Mouse (Mus musculus) hindbrain, embryonic 10.5 days (tissue): ENCODE measurements at regions not wholly inside any gene's neighbourhood (a gene's known extent, or its start where the extent isn't known, plus 50 kb on each side); places are given as distances from the start of the nearest gene placed in this dataset.

Source experiments
- DNase-seq: peaks from one replicate; pipeline ENCODE4 v3.0.0-alpha.2; 2017; ENCODE audit warnings: low spot score
- H3K27ac ChIP-seq: fragments of 300-500 bp; sonication (generic); 2 replicates; pipeline ENCODE4 v1.5.1; 2016; ENCODE audit warnings: mild to moderate bottlenecking, moderate library complexity
- H3K27me3 ChIP-seq: fragments of 300-500 bp; sonication (generic); 2 replicates; pipeline ENCODE4 v1.6.1; 2016; ENCODE audit warnings: mild to moderate bottlenecking; ENCODE audit not compliant: poor library complexity, insufficient read depth, severe bottlenecking
- H3K36me3 ChIP-seq: fragments of 300-500 bp; sonication (generic); 2 replicates; pipeline ENCODE4 v1.6.1; 2016; ENCODE audit warnings: mild to moderate bottlenecking, moderate library complexity
- H3K4me1 ChIP-seq: fragments of 300-500 bp; sonication (generic); replicated peaks from 2 replicates; pipeline ENCODE4 v1.6.1; 2016; ENCODE audit warnings: mild to moderate bottlenecking
- H3K4me3 ChIP-seq: fragments of 300-500 bp; sonication (generic); 2 replicates; pipeline ENCODE4 v1.5.1; 2016; ENCODE audit warnings: mild to moderate bottlenecking, moderate library complexity
- H3K9me3 ChIP-seq: fragments of 300-500 bp; sonication (generic); 2 replicates; pipeline ENCODE4 v1.6.1; 2016; ENCODE audit warnings: mild to moderate bottlenecking, moderate library complexity
- WGBS: fragments of 180-500 bp; shearing (Covaris S2); methylation state at CpG from one replicate; pipeline ENCODE4 v1.1.7; 2016; 5-methylcytosine and 5-hydroxymethylcytosine counted together

GRCm38 (mm10) chr3:148237555-148237954 lies 752.8 kb downstream of the Adgrl2 start:
- Histone ChIP-seq H3K27ac (no peak overlapping the region), H3K4me3 (no peak overlapping the region), H3K27me3 (no peaks in the 10 kb centered on the region), H3K36me3 (no peaks in the 10 kb centered on the region), H3K4me1 (no peaks in the 10 kb centered on the region), H3K9me3 (no peaks in the 10 kb centered on the region)
- 90% methylated on average over 6 of the region's 6 CpGs for WGBS
- DNase-seq, result no peak

GRCm38 (mm10) chr3:148233616-148234015 lies 756.7 kb downstream of the Adgrl2 start:
- Histone ChIP-seq H3K9me3 (no peaks in the 10 kb centered on the region), H3K4me1 (no peaks in the 10 kb centered on the region), H3K4me3 (no peak overlapping the region), H3K27me3 (no peaks in the 10 kb centered on the region), H3K36me3 (no peaks in the 10 kb centered on the region), H3K27ac (no peak overlapping the region)
- WGBS, result 82% methylated on average over 2 of the region's 2 CpGs
- DNase-seq, result no peak

GRCm38 (mm10) chr3:148229192-148229591 lies 761.2 kb downstream of the Adgrl2 start:
- H3K36me3 ChIP-seq, result no peaks in the 10 kb centered on the region
- no peaks in the 10 kb centered on the region for H3K27me3 ChIP-seq
- no peaks in the 10 kb centered on the region for H3K4me1 ChIP-seq
- H3K9me3 ChIP-seq, result no peaks in the 10 kb centered on the region
- no peak overlapping the region for H3K27ac ChIP-seq
- no peak for DNase-seq
- 81% methylated on average over 3 of the region's 3 CpGs for WGBS
- H3K4me3 ChIP-seq, result no peak overlapping the region

- H3K27ac ChIP-seq, result no peak overlapping the region
- no peaks in the 10 kb centered on the region for H3K36me3 ChIP-seq
- H3K9me3 ChIP-seq, result no peaks in the 10 kb centered on the region
- 74% methylated on average over 9 of the region's 9 CpGs for WGBS
- no peaks in the 10 kb centered on the region for H3K27me3 ChIP-seq
- DNase-seq, result no peak
- no peaks in the 10 kb centered on the region for H3K4me1 ChIP-seq
- H3K4me3 ChIP-seq, result no peak overlapping the region
Observed at GRCm38 (mm10) chr3:148228002-148228707, 762.2 kb downstream of the Adgrl2 start.

GRCm38 (mm10) chr3:148220826-148221225 lies 769.5 kb downstream of the Adgrl2 start:
- 93% methylated on average over 5 of the region's 5 CpGs for WGBS
- Histone ChIP-seq H3K4me1 (no peaks in the 10 kb centered on the region), H3K9me3 (no peaks in the 10 kb centered on the region), H3K27me3 (no peaks in the 10 kb centered on the region), H3K27ac (no peak overlapping the region), H3K36me3 (no peaks in the 10 kb centered on the region), H3K4me3 (no peak overlapping the region)
- no peak for DNase-seq

- WGBS, result 85% methylated on average over 10 of the region's 10 CpGs
- Histone ChIP-seq H3K4me1 (no peaks in the 10 kb centered on the region), H3K36me3 (no peaks in the 10 kb centered on the region), H3K4me3 (no peak overlapping the region), H3K9me3 (no peaks in the 10 kb centered on the region), H3K27me3 (no peaks in the 10 kb centered on the region), H3K27ac (no peak overlapping the region)
- no peak for DNase-seq
Observed at GRCm38 (mm10) chr3:148220024-148220590, 770.2 kb downstream of the Adgrl2 start.

GRCm38 (mm10) chr3:148202148-148202547 lies 788.2 kb downstream of the Adgrl2 start:
- Histone ChIP-seq H3K4me1 (no peaks in the 10 kb centered on the region), H3K36me3 (no peaks in the 10 kb centered on the region), H3K9me3 (no peaks in the 10 kb centered on the region), H3K27ac (no peak overlapping the region), H3K4me3 (no peak overlapping the region), H3K27me3 (no peaks in the 10 kb centered on the region)
- 91% methylated on average over 3 of the region's 3 CpGs for WGBS
- DNase-seq, result no peak

GRCm38 (mm10) chr3:148186704-148187103 lies 803.7 kb downstream of the Adgrl2 start:
- no peak overlapping the region for H3K4me3 ChIP-seq
- DNase-seq, result no peak
- no peaks in the 10 kb centered on the region for H3K9me3 ChIP-seq
- H3K27ac ChIP-seq, result no peak overlapping the region
- no peaks in the 10 kb centered on the region for H3K4me1 ChIP-seq
- WGBS, result 45% methylated on average over 2 of the region's 2 CpGs
- H3K36me3 ChIP-seq, result no peaks in the 10 kb centered on the region
- no peaks in the 10 kb centered on the region for H3K27me3 ChIP-seq

- H3K4me1 ChIP-seq, result no peaks in the 10 kb centered on the region
- DNase-seq, result no peak
- H3K27me3 ChIP-seq, result no peaks in the 10 kb centered on the region
- 82% methylated on average over 1 of the region's 1 CpGs for WGBS
- H3K4me3 ChIP-seq, result no peak overlapping the region
- no peaks in the 10 kb centered on the region for H3K36me3 ChIP-seq
- H3K9me3 ChIP-seq, result peaks cover 2% of the 10 kb centered on the region; the same call in 1 of the 2 replicates
- H3K27ac ChIP-seq, result no peak overlapping the region
Observed at GRCm38 (mm10) chr3:148167556-148167955, 822.8 kb downstream of the Adgrl2 start.

GRCm38 (mm10) chr3:148159059-148159458 lies 831.3 kb downstream of the Adgrl2 start:
- Histone ChIP-seq H3K4me1 (no peaks in the 10 kb centered on the region), H3K27ac (no peak overlapping the region), H3K4me3 (no peak overlapping the region), H3K27me3 (no peaks in the 10 kb centered on the region), H3K9me3 (no peaks in the 10 kb centered on the region), H3K36me3 (no peaks in the 10 kb centered on the region)
- 58% methylated on average over 3 of the region's 3 CpGs for WGBS
- no peak for DNase-seq

- Histone ChIP-seq H3K9me3 (no peaks in the 10 kb centered on the region), H3K27ac (no peak overlapping the region), H3K4me3 (no peak overlapping the region), H3K36me3 (no peaks in the 10 kb centered on the region), H3K27me3 (no peaks in the 10 kb centered on the region), H3K4me1 (no peaks in the 10 kb centered on the region)
- WGBS, result 87% methylated on average over 2 of the region's 2 CpGs
- no peak for DNase-seq
Observed at GRCm38 (mm10) chr3:148158533-148158932, 831.8 kb downstream of the Adgrl2 start.

- Histone ChIP-seq H3K27me3 (no peaks in the 10 kb centered on the region), H3K4me1 (no peaks in the 10 kb centered on the region), H3K27ac (no peak overlapping the region), H3K9me3 (no peaks in the 10 kb centered on the region), H3K4me3 (no peak overlapping the region), H3K36me3 (no peaks in the 10 kb centered on the region)
- WGBS, result 91% methylated on average over 2 of the region's 2 CpGs
- no peak for DNase-seq
Observed at GRCm38 (mm10) chr3:148143776-148144175, 846.6 kb downstream of the Adgrl2 start.

GRCm38 (mm10) chr3:148136791-148137251 lies 853.5 kb downstream of the Adgrl2 start:
- no peaks in the 10 kb centered on the region for H3K36me3 ChIP-seq
- 87% methylated on average over 3 of the region's 3 CpGs for WGBS
- no peaks in the 10 kb centered on the region for H3K27me3 ChIP-seq

More at GRCm38 (mm10) chr3:148136791-148137251, 853.5 kb downstream of the Adgrl2 start:
- Histone ChIP-seq H3K27ac (no peak overlapping the region), H3K4me3 (no peak overlapping the region), H3K4me1 (no peaks in the 10 kb centered on the region), H3K9me3 (no peaks in the 10 kb centered on the region)
- no peak for DNase-seq
